Mouse (Mus musculus) brain, embryonic 14.5 days (tissue): ENCODE results near the gene Vhl. TPM values are rescaled to one million over a fixed set of nuclear protein-coding genes. Genes with fewer than 3 reads are reported as not detected.
A peak's percentile ranks its signal among the peaks of the same experiment; 100 is the strongest.

Experiments used
- DNase-seq: peaks from one replicate; pipeline ENCODE4 v3.0.0-alpha.2; 2011; ENCODE audit warnings: low read depth
- CTCF ChIP-seq: fragments of 200-500 bp; IDR thresholded peaks from 2 replicates; pipeline ENCODE4 v1.5.1; 2012; ENCODE audit warnings: inconsistent platforms, mild to moderate bottlenecking, moderate library complexity, borderline replicate concordance; ENCODE audit not compliant: insufficient read depth, insufficient read length; ENCODE audit errors: extremely low read depth
- POLR2A ChIP-seq: fragments of 200-500 bp; IDR thresholded peaks from 2 replicates; pipeline ENCODE4 v1.6.1; 2012; ENCODE audit warnings: mild to moderate bottlenecking, inconsistent platforms, borderline replicate concordance; ENCODE audit not compliant: poor library complexity, insufficient read depth, insufficient read length, severe bottlenecking; ENCODE audit errors: extremely low read depth
- polyA plus RNA-seq: library from polyadenylated mRNA; depleted of rRNA; stranded (reverse); fragments of >200 nt; gene quantifications from 2 replicates; pipeline ENCODE4 v1.2.3, GENCODE M21; 2012; rRNA removed

Gene Vhl
- 48.1 and 71.2 TPM in 2 replicates for polyA plus RNA-seq

DNA sequence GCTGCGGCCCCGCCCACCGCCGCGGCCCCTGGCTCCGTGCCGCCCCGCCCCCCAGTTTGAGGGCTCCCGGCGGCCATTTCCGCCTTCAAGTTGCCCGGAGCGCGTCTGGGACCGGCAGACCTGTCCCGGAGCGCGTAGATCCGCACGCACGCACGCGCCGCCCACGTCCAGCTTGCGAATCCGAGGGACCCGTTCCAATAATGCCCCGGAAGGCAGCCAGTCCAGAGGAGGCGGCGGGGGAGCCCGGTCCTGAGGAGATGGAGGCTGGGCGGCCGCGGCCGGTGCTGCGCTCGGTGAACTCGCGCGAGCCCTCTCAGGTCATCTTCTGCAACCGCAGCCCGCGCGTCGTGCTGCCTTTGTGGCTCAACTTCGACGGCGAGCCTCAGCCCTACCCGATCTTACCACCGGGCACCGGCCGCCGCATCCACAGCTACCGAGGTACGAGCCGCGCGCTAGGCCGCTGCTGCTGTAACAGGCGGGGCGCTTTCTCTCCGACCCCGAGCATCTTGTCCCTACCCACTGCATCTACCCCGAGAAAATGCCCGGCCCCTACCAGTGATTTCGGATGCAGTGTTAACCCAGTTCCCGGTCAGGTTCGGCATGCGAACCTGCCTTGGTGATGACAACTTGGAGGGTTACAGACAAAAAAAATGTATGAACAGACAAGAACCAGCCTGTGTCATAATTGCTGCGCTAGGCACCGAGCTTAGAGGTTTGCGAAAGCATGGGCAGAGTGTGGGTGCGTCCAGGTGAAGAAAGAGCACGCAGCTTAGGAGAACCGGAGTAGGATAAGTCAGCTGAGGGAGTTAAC is at the start of gene Vhl:
Vhl (plus strand) TSS at position 19 of the 811 bp plus-strand sequence.
- DNase-seq: peak; percentile 92
- TF ChIP-seq POLR2A (peak; percentile 65; the same call in 1 of the 2 replicates), CTCF (no peak)

DNA sequence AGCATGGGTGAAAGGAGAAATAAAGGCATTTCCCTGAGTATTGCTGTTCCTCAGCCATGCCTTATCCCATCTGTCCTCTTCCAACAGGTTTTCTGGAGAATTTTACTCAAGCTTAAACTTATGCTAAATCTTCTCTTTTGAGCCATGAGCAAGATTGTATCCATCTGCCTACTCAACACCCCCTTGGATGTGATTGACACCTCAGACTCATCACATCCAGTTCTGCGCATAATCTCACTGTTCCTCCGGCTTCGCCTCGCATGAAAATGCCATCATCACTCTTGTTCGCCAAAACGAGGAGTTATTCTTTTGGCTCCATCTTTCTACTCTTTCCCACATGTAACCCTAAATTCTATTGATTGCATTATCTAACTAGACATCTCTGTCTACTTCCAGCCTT is 47.7 kb upstream of the Vhl start:
- no peak for DNase-seq
- TF ChIP-seq POLR2A (no peak), CTCF (no peak)

- TF ChIP-seq POLR2A: no peak
- no peak for TF ChIP-seq CTCF
- DNase-seq: no peak
Observed at GRCm38 (mm10) chr6:113579306-113579705, 44.5 kb upstream of the Vhl start.

GRCm38 (mm10) chr6:113583023-113583422 is 40.7 kb upstream of the Vhl start:
- TF ChIP-seq POLR2A: no peak
- no peak for TF ChIP-seq CTCF
- no peak for DNase-seq

GRCm38 (mm10) chr6:113585065-113585464 is 38.7 kb upstream of the Vhl start:
- TF ChIP-seq POLR2A (no peak), CTCF (no peak)

DNA sequence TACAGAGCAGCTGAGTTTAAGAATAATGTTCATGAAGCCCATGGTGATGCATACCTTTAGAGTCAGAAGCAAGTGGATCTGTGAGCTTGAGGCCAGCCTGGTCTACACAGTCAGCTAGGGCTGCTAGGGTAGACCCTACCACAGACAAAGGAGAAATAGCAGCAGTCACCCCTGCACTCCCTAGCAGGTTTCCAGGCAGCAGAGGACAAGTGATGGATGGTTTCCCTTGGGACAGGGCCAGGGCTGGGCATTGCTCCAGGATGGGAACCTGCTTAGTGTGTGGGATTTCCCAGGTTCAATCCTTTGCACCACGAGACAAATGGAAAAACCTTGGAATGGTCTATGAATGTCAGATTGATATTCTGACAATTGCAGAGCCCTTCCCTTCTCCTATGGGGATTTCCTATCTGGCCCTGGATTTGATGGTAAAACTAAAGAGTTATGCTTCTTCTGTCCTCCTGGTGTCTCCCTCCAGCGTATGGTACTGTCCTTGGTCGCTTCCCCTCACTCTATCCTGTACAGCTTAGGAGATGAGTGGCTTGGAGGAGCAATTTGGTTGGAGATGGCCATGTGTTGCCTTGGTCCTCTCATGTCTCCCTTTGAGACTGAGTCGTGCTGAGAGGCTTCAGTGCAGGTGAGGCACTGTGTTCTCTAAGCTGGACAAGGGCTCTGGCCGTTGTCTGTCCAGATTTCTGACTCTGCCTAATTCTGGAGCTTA is 37.1 kb upstream of the Vhl start:
- DNase-seq: peak; percentile 51

More at GRCm38 (mm10) chr6:113585065-113585464, 38.7 kb upstream of the Vhl start:
- no peak for DNase-seq

DNA sequence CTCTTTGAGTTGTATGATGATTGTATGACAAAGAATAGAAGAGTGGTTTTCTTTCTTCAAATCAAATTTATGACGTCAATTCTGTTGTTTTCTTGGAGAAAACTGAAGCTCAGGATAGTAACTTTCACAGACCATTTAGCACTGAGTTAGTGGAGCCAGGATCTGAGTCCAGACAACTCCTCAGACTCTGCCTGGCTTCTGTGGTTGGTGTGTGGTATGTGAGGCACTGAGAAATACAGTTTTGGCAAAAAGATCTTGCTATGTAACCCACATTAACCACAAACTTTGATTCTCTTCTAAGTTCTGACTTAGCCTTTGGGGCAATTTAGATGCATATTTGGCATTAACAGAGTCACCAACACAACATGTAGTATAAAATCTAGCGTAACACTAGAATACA is 31.1 kb upstream of the Vhl start:
- no peak for TF ChIP-seq CTCF
- DNase-seq: no peak

More for the DNA sequence above, 37.1 kb upstream of the Vhl start:
- TF ChIP-seq POLR2A: no peak
- TF ChIP-seq CTCF: no peak

GRCm38 (mm10) chr6:113597945-113598344 is 25.8 kb upstream of the Vhl start:
- TF ChIP-seq CTCF: no peak
- TF ChIP-seq POLR2A: no peak
- no peak for DNase-seq

DNA sequence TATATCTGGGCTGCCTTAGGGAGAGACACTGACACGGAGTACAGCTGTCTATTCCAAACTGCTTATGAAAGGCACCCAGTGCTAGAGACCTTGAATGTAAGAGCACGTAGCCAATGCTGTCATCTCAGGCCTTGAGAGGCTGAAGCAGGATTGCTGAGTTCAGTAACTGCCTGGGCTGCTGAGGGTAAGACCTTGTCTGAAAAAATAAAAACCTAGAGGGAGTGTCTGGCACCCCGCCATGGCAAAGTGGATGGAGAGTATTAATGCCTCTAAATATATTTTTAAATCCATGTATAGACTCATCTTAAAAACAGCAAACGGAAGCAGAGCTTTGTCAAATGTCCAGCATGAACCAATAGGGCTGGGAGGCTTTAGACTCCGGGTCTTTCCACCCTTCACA is 23.9 kb upstream of the Vhl start:
- no peak for DNase-seq
- TF ChIP-seq POLR2A (no peak), CTCF (no peak)

DNA sequence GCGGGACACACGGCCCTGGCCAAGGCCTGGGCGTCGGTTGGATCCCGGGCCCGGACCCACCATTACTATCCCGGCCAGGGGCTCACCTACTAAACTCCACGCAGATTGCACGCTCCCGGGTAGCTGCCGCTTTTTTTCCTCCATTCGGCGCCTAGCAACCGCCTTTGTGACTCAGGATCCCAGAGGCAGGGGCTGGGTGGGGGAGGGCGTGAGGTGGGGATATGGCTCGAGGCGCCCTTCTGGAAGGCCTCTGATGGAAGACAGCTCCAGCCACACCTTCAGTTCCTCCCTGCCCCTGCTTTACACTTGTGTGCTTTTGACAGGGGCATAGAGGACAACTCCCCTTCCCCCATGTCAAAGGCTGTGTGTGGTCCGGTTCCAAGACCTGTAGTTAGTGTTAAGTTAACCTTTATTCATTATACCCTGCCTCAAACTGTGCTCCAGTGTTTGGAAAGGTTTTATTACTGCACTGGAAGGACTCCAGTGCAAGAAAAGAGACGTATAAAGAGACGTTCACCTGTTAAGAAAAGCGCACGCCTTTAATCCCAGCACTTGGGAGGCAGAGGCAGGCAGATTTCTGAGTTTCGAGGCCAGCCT is 23.1 kb upstream of the Vhl start, which contains the start of gene Fancd2os:
Fancd2os (minus strand) TSS at position 173 of the 597 bp plus-strand sequence.
- DNase-seq: peak; percentile 6
- TF ChIP-seq POLR2A (no peak), CTCF (no peak)

DNA sequence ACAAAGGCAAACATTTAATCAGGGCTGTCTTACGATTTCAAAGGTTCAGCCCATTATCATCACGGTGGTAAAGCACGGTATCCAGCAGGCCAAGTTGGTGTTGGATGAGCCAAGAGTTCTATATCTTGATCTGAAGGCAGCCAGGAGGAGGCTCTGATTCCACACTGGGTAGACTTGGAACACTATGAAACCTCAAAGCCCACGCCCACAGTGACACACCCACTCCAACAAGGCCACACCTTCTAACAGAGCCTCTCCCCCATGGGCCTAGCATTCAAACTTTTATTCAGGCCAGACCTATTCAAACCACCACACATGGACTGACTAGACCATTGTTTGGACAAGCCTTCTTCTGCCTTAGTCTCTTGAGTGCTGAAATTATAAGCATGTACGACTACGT is 20.9 kb upstream of the Vhl start:
- no peak for DNase-seq
- no peak for TF ChIP-seq POLR2A
- TF ChIP-seq CTCF: no peak
